Mouse (Mus musculus) embryonic stem cell, embryonic (primary cell): ENCODE measurements at regions not wholly inside any gene's neighbourhood (a gene's known extent, or its start where the extent isn't known, plus 50 kb on each side); places are given as distances from the start of the nearest gene placed in this dataset.

Experiments
- CTCF ChIA-PET, 4 experiments: fragments of 300-600 bp in 2 of 4; fragments of 350-600 bp in 2 of 4; sonication (Branson Sonifier 250); formaldehyde crosslinking; loops; one replicate each; lab custom pipeline; 2022; ENCODE audit warnings: inconsistent platforms in 2 of 4; lab: Charles Lee
- POLR2A ChIA-PET, 4 experiments: fragments of 300-600 bp in 2 of 4; fragments of 350-600 bp in 2 of 4; sonication (Branson Sonifier 250); formaldehyde crosslinking; loops; one replicate each; lab custom pipeline; 2022; ENCODE audit warnings: antibody characterized with exemption in 4 of 4, inconsistent platforms in 1 of 4; lab: Charles Lee

DNA sequence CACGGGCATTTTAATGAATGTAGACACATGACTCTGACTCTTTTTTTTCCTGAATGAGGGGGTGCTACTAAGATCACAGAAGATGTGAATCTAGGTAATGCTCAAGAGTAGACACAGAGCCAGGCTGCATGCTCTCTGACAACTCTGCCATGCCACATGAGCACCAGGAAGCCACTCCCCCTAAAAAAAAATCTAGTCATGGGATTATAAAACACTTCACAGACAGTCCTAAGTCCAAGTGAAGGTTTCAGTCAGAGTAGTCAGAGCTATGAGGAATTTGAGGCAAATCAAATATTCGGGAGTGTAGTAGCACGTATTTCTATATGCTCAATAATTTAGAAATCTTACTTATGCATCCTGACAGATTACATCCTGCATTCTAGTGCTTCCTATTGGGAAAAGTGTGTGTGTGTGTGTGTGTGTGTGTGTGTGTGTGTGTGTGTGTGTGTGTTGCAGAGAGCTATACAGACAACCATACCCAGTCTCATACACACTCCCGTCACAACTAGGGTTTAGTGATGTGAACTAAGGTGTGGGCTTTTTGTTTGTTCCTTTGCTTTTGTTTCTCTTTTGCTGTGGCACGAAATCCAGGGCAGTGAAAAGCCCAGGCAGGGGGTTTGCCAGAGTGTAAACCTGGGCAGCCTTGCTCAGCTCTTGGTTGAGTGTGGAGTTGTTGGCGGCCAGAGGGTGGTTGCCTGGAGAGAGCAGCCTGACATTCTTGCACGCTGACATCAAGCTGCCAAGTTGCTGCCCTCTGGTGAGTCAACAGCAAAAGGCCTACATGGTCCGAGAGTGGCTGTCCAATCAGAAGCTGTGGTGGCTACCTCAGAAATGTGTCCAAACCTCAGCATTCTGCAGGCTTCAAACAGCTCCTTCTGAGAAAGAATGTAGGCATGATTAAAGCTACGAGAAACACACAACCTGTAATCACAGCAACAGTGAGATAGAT, 116.8 kb upstream of the Cdkn2b start:
- ChIA-PET POLR2A (no interaction called here), CTCF (no interaction called here)

DNA sequence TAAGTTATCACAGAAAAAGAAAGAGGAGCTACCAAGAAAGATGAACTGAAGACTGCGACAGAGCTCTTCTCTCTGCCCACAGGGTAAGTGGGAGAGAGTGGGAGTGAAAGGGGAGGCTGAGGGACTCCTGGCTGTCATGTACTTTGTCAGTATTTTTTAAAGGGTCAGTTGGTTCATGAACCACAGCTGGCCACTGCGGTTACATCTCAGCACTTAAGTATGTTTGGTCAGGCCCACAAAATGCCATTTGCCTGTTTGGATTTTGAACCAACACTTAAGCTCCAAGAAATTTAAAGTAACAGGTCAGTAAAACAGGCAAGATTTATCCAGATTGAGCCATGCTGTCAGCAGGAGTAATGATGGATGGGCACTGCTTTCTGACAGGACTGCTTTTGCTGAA, 115.1 kb upstream of the Cdkn2b start:
- ChIA-PET CTCF (no interaction called here), POLR2A (no interaction called here)

DNA sequence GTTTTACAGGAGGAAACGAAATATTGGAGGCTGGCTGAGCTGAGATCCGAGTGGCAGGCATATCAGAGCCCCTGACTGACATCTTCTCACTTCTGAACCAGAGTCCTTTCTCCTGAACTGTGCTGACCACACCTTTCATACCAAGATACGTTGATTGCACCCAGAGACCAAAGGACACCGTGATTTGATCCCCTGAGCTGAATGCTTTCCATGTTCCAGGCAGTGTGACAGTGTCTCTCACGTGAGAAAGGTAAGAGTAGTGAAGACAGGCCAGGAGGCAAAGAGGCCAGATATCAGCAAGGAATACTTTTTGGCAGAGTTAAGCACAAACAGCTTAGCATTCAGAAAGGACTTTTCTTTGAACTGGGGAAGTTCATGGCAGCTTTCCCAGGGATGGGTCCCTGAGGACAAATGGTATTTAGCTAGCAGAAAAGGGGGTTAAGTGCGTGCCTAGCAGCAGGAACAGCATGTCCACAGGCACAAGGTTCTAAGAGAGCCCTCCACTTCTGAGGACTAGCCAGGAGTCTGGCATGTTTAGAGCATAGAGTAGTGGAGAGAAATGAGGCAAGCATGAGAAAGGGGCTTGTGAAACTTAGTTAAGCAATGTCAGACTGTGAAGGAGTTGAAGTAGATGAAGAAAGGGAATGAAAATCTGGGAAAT, 111.0 kb upstream of the Cdkn2b start:
- ChIA-PET POLR2A (no interaction called here), CTCF (no interaction called here)

GRCm38 (mm10) chr4:89420868-89421267, 110.0 kb upstream of the Cdkn2b start:
- POLR2A ChIA-PET = no interaction called here
- CTCF ChIA-PET = no interaction called here

- CTCF ChIA-PET = no interaction called here
- POLR2A ChIA-PET = no interaction called here
Observed at GRCm38 (mm10) chr4:89419507-89419906, 108.7 kb upstream of the Cdkn2b start.

DNA sequence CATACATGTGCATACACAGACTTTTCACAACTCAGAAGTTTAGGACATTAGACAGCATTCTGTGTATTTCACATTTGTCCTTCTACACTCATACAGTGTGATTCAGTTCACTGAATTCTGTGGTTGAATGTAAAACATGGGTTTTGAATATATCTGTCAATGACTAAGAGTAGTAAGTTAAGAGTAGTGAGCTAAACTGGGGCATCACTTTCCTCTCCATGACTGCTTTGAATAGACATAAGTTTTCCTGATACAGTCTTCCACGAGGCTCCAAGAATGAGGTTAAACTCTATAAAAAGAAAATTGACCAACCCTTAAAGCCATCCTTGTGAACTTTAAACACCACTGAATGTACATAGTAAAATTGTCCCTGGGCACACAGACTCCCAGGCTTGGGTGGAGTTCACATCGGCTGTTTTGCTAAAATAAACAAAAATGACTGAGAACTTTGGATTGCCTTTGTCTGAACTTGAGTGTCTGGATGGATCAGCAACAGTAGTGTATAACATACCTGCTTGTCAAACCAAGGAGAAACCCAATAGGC, 94.9 kb upstream of the Cdkn2b start:
- CTCF ChIA-PET = no interaction called here
- POLR2A ChIA-PET = no interaction called here

DNA sequence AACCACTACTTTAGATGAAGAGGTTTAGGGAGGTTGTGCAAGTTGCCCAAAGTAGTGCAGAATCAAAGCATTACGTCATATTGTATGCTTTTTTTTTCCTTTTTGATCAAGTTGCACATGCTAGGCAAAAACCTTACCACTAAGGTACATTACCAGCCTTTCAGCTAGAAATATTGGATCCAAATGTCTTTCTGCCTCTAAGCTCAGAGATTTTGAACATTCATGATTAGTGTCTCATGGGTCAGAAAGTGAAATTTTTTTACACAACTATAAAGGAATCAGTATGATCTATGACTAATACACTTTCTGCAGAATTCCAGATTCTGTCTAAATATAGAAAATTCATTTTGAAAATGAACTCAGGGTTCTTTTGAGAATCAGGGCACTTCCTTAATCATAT, 92.3 kb upstream of the Cdkn2b start:
- ChIA-PET CTCF (no interaction called here), POLR2A (no interaction called here)

GRCm38 (mm10) chr4:89402324-89402723, 91.5 kb upstream of the Cdkn2b start:
- ChIA-PET CTCF (no interaction called here), POLR2A (no interaction called here)

DNA sequence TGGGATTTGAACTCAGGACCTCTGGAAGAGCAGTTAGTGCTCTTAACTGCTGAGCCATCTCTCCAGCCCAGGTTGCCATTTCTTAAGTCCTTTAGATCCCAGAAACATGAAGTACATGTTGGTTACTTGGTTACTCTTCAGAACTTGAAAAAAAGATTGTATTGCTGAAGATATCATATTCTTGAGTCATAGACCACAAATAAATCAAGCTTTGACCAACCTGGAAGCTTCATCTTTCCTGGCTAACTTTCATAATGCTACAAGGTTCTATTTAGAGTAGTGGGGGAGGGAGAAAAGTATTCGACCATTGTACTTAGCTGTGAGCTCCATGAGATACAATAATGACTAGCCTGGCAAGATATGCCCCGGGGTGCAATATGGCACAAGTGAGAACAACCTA, 90.9 kb upstream of the Cdkn2b start:
- CTCF ChIA-PET = interaction anchor here in 1 of 4 experiments (0.6 kb wide), 1 partner anchor 13 kb away, joined by 3 read pairs; no protein-coding TSS in a partner anchor
- POLR2A ChIA-PET = no interaction called here

GRCm38 (mm10) chr4:89400342-89400741, 89.5 kb upstream of the Cdkn2b start:
- ChIA-PET POLR2A (no interaction called here), CTCF (no interaction called here)

- ChIA-PET POLR2A (no interaction called here), CTCF (interaction anchor here in 1 of 4 experiments (0.6 kb wide), 1 partner anchor 61 kb away, joined by 9 read pairs; no protein-coding TSS in a partner anchor)
Observed at GRCm38 (mm10) chr4:89399277-89399676, 88.4 kb upstream of the Cdkn2b start.

DNA sequence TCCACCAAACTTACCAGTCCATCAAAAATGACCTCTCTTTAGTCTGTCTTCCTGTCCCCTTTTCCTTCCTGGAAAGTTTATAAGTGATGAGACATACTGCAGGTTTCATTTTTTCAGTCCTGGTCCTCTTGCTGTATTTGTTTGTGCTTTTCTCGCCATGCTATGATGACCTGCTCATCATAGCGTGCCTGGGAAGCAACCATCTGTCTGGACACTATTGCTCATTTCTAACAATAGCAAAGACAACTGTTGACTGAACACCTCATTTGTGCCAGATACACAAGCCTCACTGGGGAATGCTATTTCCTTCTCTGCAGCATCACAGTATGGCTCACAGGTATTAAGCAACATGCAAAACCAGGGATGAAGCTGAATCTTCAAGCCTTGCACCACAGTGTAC, 85.2 kb upstream of the Cdkn2b start:
- POLR2A ChIA-PET = interaction anchor here in 1 of 4 experiments (0.6 kb wide), 1 partner anchor 139 kb away, joined by 5 read pairs; no protein-coding TSS in a partner anchor

GRCm38 (mm10) chr4:89395336-89395735, 84.5 kb upstream of the Cdkn2b start:
- ChIA-PET POLR2A (no interaction called here), CTCF (no interaction called here)

More for the DNA sequence above, 85.2 kb upstream of the Cdkn2b start:
- CTCF ChIA-PET = no interaction called here

DNA sequence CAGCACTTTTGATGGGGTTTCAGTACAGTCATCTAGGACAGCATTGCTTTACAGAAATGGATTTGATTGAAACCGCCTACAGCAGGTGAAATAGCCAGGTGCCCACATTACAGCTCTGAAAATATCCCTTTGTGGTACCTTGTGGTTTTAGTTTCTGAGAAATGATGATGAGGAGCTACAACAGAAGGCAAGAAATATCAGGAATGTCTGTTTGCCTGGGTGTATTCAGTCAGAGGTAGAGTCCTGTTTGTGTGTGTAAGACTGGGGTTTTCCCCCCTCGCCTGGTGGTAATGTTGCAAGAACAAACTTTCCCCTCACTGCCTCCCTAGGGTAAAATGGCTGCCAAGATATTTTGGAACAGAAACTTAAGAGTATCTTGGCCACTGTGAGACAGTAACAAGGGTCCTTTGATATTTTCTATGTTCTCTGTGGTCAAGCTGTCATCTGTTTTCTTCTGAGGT, 82.4 kb upstream of the Cdkn2b start:
- ChIA-PET POLR2A (no interaction called here), CTCF (interaction anchor here in 1 of 4 experiments (0.6 kb wide), 1 partner anchor 796 kb away, joined by 3 read pairs; no protein-coding TSS in a partner anchor)

- CTCF ChIA-PET = interaction anchor here in 1 of 4 experiments (0.6 kb wide), 1 partner anchor 796 kb away, joined by 3 read pairs; no protein-coding TSS in a partner anchor
- POLR2A ChIA-PET = no interaction called here
Observed at GRCm38 (mm10) chr4:89392791-89393190, 82.0 kb upstream of the Cdkn2b start.

GRCm38 (mm10) chr4:89391463-89392308, 80.8 kb upstream of the Cdkn2b start:
- CTCF ChIA-PET = no interaction called here
- POLR2A ChIA-PET = no interaction called here

DNA sequence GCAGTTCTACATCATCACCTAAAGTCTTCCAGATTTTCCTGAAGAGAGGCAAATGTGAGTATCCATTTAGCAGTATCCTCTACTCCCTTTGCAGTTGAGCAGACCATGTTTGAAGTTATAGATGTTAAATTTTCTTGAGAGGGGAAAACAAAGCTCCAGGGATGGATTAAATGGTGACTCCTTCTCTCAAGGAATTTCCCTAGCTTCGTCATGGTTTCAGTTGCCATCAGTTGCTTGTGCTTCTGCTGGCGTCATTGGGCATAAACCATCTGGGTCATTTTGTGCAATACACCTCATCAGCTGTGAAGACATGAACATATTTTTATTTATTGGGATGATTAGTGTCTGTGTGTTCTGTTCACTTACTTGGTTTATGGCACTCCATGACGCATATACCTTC, 72.7 kb upstream of the Cdkn2b start:
- CTCF ChIA-PET = interaction anchor here in 1 of 4 experiments (0.7 kb wide), 1 partner anchor 247 kb away, joined by 3 read pairs; no protein-coding TSS in a partner anchor
- POLR2A ChIA-PET = no interaction called here

DNA sequence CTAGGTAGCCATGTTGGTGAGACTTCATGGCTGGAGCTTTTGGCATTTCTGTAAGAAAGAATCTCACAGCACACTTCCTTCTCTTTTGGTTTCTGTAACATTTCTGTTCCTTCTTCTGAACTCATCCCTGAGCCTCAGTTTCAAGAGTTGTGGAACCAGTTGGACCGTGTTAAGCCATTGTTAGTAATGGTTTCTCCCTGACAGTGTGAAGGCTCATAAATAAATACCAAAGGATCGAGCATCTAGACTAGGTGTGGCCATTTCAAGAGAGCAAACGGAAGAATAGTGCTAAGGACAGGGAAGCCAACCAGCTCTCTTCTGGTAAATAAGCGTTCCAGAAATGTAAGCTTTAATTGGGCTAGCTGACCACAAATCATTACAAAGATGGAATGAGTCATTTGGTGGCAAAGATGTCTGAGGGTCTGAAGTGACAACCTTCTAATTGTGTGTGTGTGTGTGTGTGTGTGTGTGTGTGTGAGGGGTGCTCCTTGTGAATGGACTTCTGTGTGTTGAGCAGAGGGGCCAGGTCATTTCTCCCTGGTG, 71.7 kb upstream of the Cdkn2b start:
- ChIA-PET CTCF (no interaction called here), POLR2A (no interaction called here)

DNA sequence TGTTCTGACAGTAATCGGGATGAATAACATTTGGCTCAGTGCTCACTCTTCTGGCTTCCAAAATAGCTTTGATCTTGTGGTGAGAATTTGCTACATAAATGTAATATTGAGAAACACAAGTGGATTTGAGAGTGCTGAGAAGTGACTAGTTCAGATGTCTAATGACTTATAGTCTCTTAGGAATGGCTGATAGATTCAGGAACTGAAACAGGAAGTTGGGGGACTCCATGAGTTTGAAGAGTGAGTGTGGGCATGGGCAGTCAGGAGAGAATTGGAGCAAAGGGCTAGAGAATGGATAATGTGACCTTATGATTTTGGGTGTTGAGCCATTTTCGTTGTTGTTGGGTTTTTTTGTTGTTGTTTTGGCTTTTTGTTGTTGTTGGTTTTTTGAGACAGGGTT, 70.9 kb upstream of the Cdkn2b start:
- POLR2A ChIA-PET = no interaction called here

More for the DNA sequence above, 70.9 kb upstream of the Cdkn2b start:
- CTCF ChIA-PET = no interaction called here
